Mouse (Mus musculus): Measurements from ENCODE around the gene Shkbp1.
A peak's percentile ranks its signal among the peaks of the same experiment; 100 is the strongest.

Gene Shkbp1

GRCm38 (mm10) chr7:27311651-27312284 lies 44.1 kb downstream of the Shkbp1 start:
- DNase-seq (ENCODE audit: low read depth, low spot score) = no peak

- no peak for DNase-seq (ENCODE audit: low read depth, low spot score)
Observed at GRCm38 (mm10) chr7:27310996-27311535, 44.8 kb downstream of the Shkbp1 start.

- no peak for DNase-seq (ENCODE audit: low read depth, low spot score)
Observed at GRCm38 (mm10) chr7:27310306-27310705, 45.5 kb downstream of the Shkbp1 start.

DNA sequence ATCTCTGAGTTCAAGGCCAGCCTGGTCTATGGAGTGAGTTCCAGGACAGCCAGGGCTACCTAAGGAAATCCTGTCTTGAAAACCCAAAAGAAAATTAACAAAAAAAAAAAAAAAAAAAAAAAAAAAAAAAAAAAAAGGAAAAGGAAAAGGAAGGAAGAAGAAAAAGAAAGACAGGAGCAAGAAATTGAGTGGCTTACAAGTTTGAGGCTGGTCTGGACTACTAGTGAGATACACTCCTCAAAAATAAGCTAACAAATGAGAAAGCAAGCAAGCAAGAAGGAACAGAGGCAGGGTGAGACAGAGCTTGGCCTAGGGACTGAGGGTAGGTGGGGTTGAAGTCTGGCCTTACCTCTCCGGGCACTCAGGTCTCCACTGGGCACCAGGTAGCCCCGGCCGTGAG lies 46.0 kb downstream of the Shkbp1 start:
- DNase-seq (ENCODE audit: low read depth, low spot score) = no peak

GRCm38 (mm10) chr7:27308821-27309549 lies 46.8 kb downstream of the Shkbp1 start:
- no peak for DNase-seq (ENCODE audit: low read depth, low spot score)

DNA sequence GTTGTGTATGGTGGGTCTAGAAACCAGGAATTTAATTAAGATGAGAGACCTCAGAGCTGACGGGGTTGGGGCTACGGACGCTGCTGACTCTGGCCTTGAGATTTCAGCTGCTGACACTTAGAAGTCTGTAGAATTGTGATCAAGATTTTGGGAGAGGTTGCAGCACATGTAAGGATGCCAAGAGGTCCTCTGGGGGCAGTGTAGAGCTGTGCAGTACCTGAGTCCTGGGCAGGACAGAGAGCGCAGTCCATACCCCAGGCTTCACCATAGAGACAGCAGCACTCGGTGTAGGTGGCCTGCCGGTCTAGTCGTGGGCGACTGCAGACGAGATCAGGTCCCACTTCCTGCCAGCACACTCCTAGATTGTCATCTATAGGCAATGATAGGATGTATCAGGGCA lies 48.3 kb downstream of the Shkbp1 start:
- no peak for DNase-seq (ENCODE audit: low read depth, low spot score)

DNA sequence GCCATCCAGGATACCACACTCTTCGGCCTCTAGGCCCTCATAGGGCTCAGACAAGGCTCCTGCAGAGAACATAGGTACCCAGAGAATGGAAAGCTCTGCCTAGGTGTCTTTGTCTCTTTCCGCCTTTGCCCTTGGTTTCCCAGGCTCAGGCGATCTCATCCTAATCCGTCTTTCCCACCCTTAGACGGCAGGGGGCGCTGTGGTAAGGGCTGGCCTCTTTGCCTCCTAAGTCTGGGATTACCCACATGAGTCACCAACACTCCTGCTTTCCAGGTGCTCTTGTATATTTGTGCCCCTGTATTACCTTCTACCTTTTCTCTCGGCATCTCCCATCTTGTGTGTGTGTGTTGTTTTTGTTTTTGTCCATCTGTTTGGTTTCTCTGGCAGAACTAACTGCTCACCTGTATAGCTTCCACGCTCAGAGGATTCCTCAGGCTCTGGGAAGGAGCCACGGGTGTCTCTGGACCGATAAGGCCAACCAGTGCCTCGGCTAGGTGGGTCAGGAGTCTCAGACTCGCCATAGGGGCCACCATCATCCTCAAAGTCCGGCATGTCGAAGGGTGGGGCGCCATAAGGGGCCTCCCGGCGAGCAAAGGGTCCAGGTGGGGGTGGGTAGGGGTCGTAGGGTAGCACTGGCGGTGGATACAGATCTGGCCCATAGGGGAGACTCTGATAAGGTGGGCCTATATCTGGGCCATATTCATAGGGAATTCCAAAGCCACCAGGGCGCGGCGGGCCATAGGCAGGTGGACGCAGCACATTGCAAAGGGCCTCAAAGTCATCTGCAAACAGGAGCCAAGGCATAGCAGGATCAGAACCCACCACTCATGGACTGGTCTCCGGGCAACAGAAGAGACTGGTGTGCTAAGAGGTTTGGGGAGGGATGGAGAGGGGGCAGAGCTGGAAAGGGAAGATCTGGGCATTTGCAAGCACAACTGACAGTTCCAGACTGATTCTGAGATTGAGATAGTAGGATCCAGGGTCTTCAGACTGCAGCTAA lies 49.4 kb downstream of the Shkbp1 start:
- DNase-seq (ENCODE audit: low read depth, low spot score) = no peak

DNA sequence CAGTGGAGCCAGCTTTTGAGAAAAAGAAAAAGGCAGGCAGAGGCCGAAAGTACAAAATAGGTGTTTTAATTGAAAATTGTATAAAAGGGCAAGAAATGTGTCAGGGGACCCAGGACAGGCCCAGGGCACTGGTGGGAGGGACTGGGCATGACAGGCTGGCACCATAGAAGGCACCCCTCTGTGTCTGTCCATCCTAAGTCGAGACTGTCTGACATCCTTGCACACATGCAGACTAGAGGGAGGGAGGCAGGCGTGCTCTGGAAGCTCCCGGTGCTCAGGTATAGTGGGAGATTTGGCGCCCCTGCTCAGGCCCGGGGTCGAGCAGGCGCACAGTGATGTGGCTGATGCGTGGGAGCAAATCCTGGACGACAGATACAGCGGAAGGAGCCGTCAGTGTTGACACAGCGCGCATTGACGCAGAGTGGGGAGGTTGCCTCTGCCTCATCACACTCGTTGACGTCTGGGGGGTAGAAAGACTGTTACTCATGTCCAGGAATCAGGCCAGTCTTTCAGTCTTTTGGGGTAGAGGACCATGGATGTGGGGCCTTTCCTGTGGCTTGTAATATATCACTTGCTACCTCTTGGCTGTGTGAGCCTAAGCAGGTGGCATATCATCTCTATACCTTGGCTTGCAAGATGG lies 50.6 kb downstream of the Shkbp1 start:
- no peak for DNase-seq (ENCODE audit: low read depth, low spot score)

DNA sequence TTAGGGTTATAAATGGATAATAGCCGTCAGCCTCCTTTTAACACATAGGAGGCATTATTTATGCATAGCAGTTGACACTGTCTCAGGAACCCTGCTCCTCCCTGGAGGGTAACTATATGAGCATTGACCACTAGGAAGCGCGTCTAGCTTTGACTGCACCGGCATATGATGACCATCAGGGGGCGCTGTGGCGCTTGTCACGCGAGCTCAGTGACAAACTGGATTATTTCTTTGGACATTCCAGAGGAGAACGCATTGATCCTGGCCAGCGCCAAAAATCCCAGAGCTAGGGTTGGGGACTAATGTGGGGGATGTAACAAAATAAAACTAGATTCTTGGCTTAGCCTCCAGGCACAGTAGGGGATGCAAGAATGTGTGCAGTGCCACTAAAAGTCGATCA lies 53.6 kb downstream of the Shkbp1 start:
- DNase-seq (ENCODE audit: low read depth, low spot score) = no peak

DNA sequence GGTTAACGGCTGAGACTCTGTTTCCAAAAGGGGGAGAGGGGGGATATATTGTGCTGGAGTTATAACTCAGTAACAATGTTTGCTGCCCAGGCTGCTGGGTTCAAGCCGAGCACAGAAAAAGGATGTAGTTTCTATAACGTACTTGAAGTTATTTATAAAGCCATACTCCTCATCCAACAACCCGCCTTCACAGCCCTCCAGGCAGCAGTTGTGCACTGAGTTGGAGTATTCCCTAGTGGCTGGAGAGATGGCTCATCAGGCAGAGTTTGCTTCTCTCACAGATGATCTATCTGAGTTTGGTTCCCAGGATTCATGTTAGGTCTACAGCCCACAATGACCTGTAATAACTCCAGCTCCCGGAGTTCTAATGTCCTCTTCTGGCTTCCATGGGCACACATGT lies 55.0 kb downstream of the Shkbp1 start:
- peak; percentile 54 for DNase-seq (ENCODE audit: low read depth, low spot score)

DNA sequence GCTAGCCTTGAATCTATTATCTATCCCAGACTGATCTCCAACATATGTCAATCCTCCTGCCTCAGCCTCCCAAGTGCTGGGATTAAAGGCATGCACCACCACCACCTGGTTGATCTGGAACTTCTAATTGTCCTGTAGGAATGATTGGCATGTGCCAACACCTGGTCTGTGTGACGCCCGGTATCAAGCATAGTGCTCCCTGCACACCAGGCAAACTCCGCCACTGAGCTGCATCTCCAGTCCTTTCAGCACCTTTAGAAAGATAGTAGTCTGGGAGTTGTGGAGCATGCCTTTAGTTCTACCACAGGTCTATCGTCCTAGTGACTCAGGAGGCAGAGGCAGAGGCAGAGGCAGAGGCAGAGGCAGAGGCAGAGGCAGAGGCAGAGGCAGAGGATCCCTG lies 55.5 kb downstream of the Shkbp1 start:
- no peak for DNase-seq (ENCODE audit: low read depth, low spot score)

DNA sequence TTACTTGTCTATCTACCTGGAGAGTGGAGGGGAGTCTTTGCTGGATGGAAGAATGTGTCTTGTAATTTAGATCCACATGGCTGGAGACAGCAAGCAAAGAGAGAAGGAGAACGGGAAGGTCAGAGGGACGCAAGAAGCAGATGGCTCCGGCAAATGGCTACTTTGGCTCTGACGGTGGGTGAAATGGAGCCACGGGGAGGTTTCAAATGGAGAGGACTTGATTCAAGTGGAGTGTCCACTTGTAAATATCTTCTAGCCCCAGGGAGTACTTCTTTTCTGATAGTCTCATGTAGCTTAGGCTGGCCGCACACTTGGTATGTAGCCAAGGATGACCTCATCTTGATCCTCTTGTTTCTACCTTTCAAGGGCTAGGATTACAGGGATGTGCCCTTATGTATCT lies 57.0 kb downstream of the Shkbp1 start:
- no peak for DNase-seq (ENCODE audit: low read depth, low spot score)

GRCm38 (mm10) chr7:27298033-27298610 lies 57.7 kb downstream of the Shkbp1 start:
- no peak for DNase-seq (ENCODE audit: low read depth, low spot score)

DNA sequence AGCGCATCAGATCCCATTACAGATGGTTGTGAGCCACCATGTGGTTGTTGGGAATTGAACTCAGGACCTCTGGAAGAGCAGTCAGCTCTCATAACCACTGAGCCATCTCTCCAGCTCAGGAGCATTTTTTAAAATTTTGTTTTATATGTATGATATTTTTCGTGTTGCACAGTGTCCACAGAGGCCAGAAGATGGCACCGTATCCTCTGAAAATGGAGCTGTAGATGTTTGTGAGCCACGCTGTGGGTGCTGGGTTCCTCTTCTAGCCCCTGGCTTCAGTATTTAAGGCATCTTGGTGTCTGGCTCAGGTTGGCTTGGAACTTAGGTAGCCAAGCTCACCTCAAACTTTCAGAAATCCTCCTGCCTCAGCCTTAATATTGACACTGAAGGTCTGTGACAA lies 59.3 kb downstream of the Shkbp1 start:
- no peak for DNase-seq (ENCODE audit: low read depth, low spot score)

DNA sequence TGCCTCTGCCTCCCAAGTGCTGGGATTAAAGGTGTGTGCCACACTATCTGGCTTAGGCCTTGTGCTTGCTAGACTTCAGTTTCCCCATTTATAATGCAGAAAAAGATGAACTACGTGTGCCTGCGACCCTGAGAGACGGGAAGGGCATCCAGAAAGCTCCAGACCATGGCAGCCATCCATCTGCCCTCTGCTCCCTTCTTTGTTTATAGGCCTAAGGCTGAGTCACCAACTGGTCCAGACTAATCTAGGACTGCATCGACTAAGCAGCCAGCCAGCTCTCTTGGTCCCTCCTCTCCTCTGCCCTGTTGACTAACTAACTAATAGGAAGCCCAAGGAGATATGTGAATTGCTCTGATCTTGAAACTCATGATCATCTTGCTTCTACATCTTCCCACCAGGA lies 59.9 kb downstream of the Shkbp1 start:
- no peak for DNase-seq (ENCODE audit: low read depth, low spot score)

Measured in telencephalon, adult 2 months (tissue).